Mouse (Mus musculus) C2C12 (cell line): ENCODE measurements around the gene Mmp25.

Experiments
- CTCF ChIP-seq: IDR thresholded peaks from one replicate; pipeline ENCODE4 v1.5.1; 2011; ENCODE audit not compliant: control insufficient read depth, insufficient read depth, insufficient read length
- FOSL1 ChIP-seq: IDR thresholded peaks from one replicate; pipeline ENCODE4 v1.8.0; 2011; ENCODE audit warnings: mild to moderate bottlenecking, low read length; ENCODE audit not compliant: poor library complexity, insufficient read depth, severe bottlenecking
- MYOG ChIP-seq: IDR thresholded peaks from one replicate; pipeline ENCODE4 v1.6.1; 2011; ENCODE audit not compliant: control insufficient read depth, insufficient read length; ENCODE audit errors: extremely low read depth

- TF ChIP-seq CTCF, result no peak
- TF ChIP-seq FOSL1, result no peak
- TF ChIP-seq MYOG, result no peak
Measured at GRCm38 (mm10) chr17:23603077-23603476, 42.0 kb downstream of the Mmp25 start.
